Mouse (Mus musculus): ENCODE measurements at regions not wholly inside any gene's neighbourhood (a gene's known extent, or its start where the extent isn't known, plus 50 kb on each side); places are given as distances from the start of the nearest gene placed in this dataset.

DNA sequence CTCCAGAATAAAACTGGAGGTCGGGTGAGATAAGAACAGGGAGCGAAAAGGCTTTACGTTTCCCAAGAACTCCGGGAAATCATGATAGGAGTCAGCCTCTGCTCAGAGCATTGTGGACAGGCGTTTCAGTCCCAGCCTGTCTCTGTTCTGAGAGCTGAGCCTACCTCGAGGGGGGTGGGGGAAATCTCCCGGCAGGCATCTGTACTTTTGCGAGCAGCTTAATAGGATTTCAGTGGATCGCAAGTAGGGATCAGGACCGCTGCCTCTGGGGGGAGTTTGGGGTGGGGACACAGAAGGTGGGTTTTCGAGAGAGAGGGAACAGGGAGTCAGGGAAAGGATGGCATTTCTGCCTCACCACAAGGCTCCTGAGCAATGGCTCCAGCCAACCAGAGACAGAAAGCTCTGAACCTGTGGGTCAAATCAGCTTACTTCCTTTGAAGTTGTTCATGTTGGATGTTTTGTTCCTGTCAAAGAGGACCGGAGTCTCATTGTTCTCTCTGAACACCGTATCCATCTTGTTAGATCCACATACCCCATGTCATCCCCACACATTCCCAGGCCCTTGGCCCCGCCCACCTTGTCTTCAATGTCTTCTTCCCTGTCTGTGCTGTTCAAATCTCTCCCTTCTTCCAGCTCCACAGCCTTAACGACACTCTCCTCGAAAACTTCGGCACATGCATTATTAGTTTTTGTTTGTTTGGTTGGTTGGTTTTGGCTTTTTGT, 109.5 kb downstream of the Trim29 start:
- Histone ChIP-seq H3K27me3 (ENCODE audit: insufficient read depth, low read length) (peaks cover 69% of the 10 kb centered on the region), H3K4me1 (replicated peaks; ENCODE audit: low read depth, low read length) (peaks cover 24% of the 10 kb centered on the region), H3K4me3 (replicated peaks; ENCODE audit: low read length) (no peak overlapping the region), H3K36me3 (ENCODE audit: insufficient read depth, low read length) (no peaks in the 10 kb centered on the region), H3K9me3 (ENCODE audit: low read length) (no peaks in the 10 kb centered on the region)
- no peak for TF ChIP-seq NANOG (IDR thresholded peaks at IDR 0.05; ENCODE audit: borderline replicate concordance, low read length)

DNA sequence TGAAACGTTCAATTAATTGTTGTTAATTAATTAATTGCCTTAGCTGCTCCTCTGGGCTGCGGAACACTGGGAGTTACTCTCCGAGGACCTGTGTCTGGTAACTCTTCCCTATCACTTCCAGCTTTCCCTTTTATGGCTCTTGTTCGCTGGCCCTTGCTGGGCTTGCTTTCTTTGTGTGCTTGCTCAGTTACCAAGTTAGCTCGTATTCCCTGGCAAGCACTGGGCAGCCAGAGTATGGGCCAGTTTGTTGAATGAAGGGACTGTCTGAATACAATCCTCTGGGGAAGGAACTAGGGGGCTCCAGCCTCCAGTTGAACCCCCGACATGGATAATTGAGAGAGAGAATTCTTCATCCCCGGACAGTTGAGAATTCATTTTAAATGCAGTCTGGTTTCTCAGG, 116.4 kb downstream of the Trim29 start:
- Histone ChIP-seq H3K9me3 (ENCODE audit: low read length) (no peaks in the 10 kb centered on the region), H3K36me3 (ENCODE audit: insufficient read depth, low read length) (no peaks in the 10 kb centered on the region), H3K27me3 (ENCODE audit: insufficient read depth, low read length) (peaks cover 55% of the 10 kb centered on the region), H3K4me1 (replicated peaks; ENCODE audit: low read depth, low read length) (no peaks in the 10 kb centered on the region), H3K4me3 (replicated peaks; ENCODE audit: low read length) (no peak overlapping the region)
- no peak for TF ChIP-seq NANOG (IDR thresholded peaks at IDR 0.05; ENCODE audit: borderline replicate concordance, low read length)
- TF ChIP-seq POU5F1 (IDR thresholded peaks at IDR 0.05; ENCODE audit: borderline replicate concordance, low read length), result no peak
- no peak for TF ChIP-seq CTCF (conservative IDR thresholded peaks at IDR 0.05; ENCODE audit: low read length)

DNA sequence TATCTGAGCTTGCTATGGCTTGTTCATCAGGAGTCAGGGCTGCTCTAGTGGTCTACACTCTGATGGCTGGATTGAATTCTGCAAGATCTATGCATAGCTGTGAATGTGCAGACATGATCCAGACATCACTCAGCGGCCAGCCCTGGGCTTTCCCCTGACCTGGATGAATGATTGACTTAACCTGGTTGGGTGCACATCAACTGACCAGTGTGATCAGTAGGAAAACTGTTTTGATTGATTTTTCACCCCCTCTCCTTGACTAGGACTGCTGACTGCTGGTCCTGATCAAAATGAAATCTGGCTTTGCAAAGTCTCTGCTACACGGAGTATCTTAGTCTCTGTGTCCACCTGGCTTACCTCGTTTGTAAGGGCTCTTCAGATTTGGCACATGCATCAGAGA, 123.3 kb downstream of the Trim29 start:
- no peaks in the 10 kb centered on the region for H3K36me3 ChIP-seq (ENCODE audit: insufficient read depth, low read length)
- H3K27me3 ChIP-seq (ENCODE audit: insufficient read depth, low read length), result peaks cover 29% of the 10 kb centered on the region
- H3K4me1 ChIP-seq (replicated peaks; ENCODE audit: low read depth, low read length), result no peaks in the 10 kb centered on the region
- no peak overlapping the region for H3K4me3 ChIP-seq (replicated peaks; ENCODE audit: low read length)
- TF ChIP-seq CTCF (conservative IDR thresholded peaks at IDR 0.05; ENCODE audit: low read length) (no peak), POU5F1 (IDR thresholded peaks at IDR 0.05; ENCODE audit: borderline replicate concordance, low read length) (no peak), NANOG (IDR thresholded peaks at IDR 0.05; ENCODE audit: borderline replicate concordance, low read length) (no peak)
- no peaks in the 10 kb centered on the region for H3K9me3 ChIP-seq (ENCODE audit: low read length)

DNA sequence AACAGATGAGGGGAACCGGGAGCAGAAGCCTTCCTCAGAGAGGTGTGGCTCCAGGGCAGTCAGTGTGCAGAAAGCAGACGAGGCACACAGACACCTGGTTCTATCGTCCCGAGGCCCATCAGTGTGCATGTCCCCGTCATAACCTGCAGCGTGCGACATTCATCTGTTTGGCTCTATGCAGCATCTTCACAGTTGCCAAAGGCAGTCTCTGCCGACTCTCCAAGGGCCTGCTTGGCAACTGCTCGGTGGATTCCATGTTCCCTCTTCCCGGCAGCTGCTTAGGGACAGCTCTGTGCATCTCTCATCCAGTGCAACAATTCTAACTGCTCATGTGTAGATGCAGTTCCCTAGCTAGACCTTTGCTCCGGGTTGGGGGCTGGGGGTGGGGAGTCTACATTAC, 127.8 kb downstream of the Trim29 start:
- H3K36me3 ChIP-seq (ENCODE audit: insufficient read depth, low read length), result no peaks in the 10 kb centered on the region
- no peak overlapping the region for H3K4me3 ChIP-seq (replicated peaks; ENCODE audit: low read length)
- H3K9me3 ChIP-seq (ENCODE audit: low read length), result no peaks in the 10 kb centered on the region
- peaks cover 57% of the 10 kb centered on the region for H3K27me3 ChIP-seq (ENCODE audit: insufficient read depth, low read length)
- TF ChIP-seq NANOG (IDR thresholded peaks at IDR 0.05; ENCODE audit: borderline replicate concordance, low read length) (no peak), CTCF (conservative IDR thresholded peaks at IDR 0.05; ENCODE audit: low read length) (no peak), POU5F1 (IDR thresholded peaks at IDR 0.05; ENCODE audit: borderline replicate concordance, low read length) (no peak)
- peaks cover 6% of the 10 kb centered on the region; the same call in 1 of the 2 replicates for H3K4me1 ChIP-seq (replicated peaks; ENCODE audit: low read depth, low read length)

DNA sequence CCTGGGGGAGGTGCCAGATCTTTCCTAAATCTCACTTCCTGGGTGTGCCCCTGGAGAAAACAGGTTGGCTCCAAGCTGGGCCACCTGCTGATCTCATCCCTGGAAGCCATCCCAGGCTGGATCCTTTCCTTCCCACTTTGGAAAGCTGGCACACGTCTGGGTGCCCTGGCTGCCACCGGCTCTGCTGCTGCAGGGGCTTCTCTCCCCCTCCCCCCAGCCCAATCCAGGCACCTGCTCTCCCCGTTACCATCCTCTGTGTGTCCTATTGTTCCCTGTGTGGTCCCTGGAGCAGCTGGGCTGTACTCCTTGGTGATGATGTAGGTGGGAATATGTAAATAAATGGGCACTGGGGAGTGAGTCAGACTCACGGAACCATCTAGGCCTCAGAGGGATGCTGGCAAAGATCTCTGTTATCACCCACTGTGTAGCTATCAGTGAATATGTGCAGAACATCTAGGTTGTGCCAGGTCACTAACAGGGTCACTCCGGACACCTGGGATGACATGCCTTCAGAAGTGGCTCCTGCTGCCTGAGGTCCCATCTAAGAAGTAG, 130.4 kb downstream of the Trim29 start:
- TF ChIP-seq CTCF (conservative IDR thresholded peaks at IDR 0.05; ENCODE audit: low read length) (no peak), POU5F1 (IDR thresholded peaks at IDR 0.05; ENCODE audit: borderline replicate concordance, low read length) (no peak), NANOG (IDR thresholded peaks at IDR 0.05; ENCODE audit: borderline replicate concordance, low read length) (no peak)
- H3K36me3 ChIP-seq (ENCODE audit: insufficient read depth, low read length), result no peaks in the 10 kb centered on the region
- H3K9me3 ChIP-seq (ENCODE audit: low read length), result no peaks in the 10 kb centered on the region

DNA sequence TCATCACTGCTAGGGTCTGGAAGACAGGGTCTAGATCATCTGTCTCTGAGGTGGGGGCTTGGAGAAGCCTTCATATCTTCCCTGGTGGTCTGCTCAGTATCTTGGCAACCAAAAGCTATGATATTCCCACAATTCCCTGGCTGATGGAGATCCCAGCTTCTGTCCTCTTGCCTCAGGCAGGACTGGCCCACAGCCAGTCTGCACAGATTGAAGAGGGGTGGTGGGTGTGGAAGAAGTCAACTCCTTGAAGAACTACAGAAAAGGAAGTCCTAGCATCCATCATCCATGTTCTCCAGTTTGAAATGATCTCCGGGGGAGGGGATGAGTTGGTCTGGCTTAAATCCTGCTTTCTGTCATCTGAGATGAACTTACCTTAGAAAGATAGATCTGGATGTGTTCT, 134.8 kb downstream of the Trim29 start:
- no peak for TF ChIP-seq CTCF (conservative IDR thresholded peaks at IDR 0.05; ENCODE audit: low read length)
- TF ChIP-seq NANOG (IDR thresholded peaks at IDR 0.05; ENCODE audit: borderline replicate concordance, low read length), result no peak
- TF ChIP-seq POU5F1 (IDR thresholded peaks at IDR 0.05; ENCODE audit: borderline replicate concordance, low read length), result no peak
- Histone ChIP-seq H3K27me3 (ENCODE audit: insufficient read depth, low read length) (peaks cover 73% of the 10 kb centered on the region), H3K9me3 (ENCODE audit: low read length) (no peaks in the 10 kb centered on the region), H3K4me1 (replicated peaks; ENCODE audit: low read depth, low read length) (peaks cover 10% of the 10 kb centered on the region), H3K4me3 (replicated peaks; ENCODE audit: low read length) (no peak overlapping the region), H3K36me3 (ENCODE audit: insufficient read depth, low read length) (no peaks in the 10 kb centered on the region)

More for the DNA sequence above, 130.4 kb downstream of the Trim29 start:
- Histone ChIP-seq H3K4me1 (replicated peaks; ENCODE audit: low read depth, low read length) (peaks cover 6% of the 10 kb centered on the region; the same call in 1 of the 2 replicates), H3K4me3 (replicated peaks; ENCODE audit: low read length) (no peak overlapping the region), H3K27me3 (ENCODE audit: insufficient read depth, low read length) (peaks cover 61% of the 10 kb centered on the region)

DNA sequence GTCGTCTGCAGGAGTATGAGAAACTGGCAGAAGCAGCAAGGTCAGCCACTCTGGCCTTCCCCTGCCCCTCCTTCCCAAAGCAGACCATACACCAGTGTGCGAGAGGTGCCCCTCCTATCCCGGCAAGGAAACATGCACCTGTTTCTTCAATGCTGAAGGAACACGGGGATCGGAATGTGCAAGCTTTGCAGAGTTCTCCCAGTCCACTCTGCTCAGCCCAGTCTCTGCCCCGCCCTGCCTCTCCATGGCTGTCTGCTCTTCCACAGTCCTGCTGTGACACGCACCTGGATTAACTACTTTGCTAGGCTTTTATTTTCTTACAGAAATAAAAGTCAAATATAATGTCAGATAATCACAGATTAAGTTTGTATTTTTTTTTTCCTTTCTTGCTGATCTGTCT, 136.7 kb downstream of the Trim29 start:
- H3K9me3 ChIP-seq (ENCODE audit: low read length), result no peaks in the 10 kb centered on the region
- H3K36me3 ChIP-seq (ENCODE audit: insufficient read depth, low read length), result no peaks in the 10 kb centered on the region
- H3K4me3 ChIP-seq (replicated peaks; ENCODE audit: low read length), result no peak overlapping the region
- H3K27me3 ChIP-seq (ENCODE audit: insufficient read depth, low read length), result peaks cover 79% of the 10 kb centered on the region
- peaks cover 4% of the 10 kb centered on the region for H3K4me1 ChIP-seq (replicated peaks; ENCODE audit: low read depth, low read length)
- TF ChIP-seq CTCF (conservative IDR thresholded peaks at IDR 0.05; ENCODE audit: low read length) (no peak), POU5F1 (IDR thresholded peaks at IDR 0.05; ENCODE audit: borderline replicate concordance, low read length) (no peak), NANOG (IDR thresholded peaks at IDR 0.05; ENCODE audit: borderline replicate concordance, low read length) (no peak)

DNA sequence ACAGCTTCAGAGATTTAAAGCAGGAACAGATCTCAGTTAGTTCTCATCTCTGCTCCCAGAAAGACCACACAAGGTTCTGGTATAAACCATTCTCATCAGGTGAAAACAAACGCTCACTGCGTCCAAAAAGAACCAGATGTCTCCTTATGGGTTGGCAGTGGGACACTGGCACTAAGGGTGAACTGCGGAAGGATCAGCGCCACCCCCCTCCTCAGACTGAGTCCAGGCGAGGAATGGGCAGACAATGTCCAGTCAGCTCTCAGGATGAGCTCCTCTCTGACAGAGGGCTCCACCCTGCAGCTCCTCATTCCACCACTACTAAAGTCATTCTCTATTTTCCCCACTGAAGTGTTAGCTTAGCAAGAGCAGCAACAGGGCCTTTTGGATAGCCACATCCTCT, 138.3 kb downstream of the Trim29 start:
- H3K4me1 ChIP-seq (replicated peaks; ENCODE audit: low read depth, low read length), result peaks cover 18% of the 10 kb centered on the region
- no peaks in the 10 kb centered on the region for H3K9me3 ChIP-seq (ENCODE audit: low read length)
- H3K27me3 ChIP-seq (ENCODE audit: insufficient read depth, low read length), result peaks cover 78% of the 10 kb centered on the region
- no peak overlapping the region for H3K4me3 ChIP-seq (replicated peaks; ENCODE audit: low read length)
- no peak for TF ChIP-seq POU5F1 (IDR thresholded peaks at IDR 0.05; ENCODE audit: borderline replicate concordance, low read length)
- no peak for TF ChIP-seq NANOG (IDR thresholded peaks at IDR 0.05; ENCODE audit: borderline replicate concordance, low read length)
- TF ChIP-seq CTCF (conservative IDR thresholded peaks at IDR 0.05; ENCODE audit: low read length), result no peak
- no peaks in the 10 kb centered on the region for H3K36me3 ChIP-seq (ENCODE audit: insufficient read depth, low read length)
